Mouse (Mus musculus) embryonic fibroblast, embryonic 13.5 days (primary cell): ENCODE measurements around the gene Adam23. TPM values are rescaled to one million over a fixed set of nuclear protein-coding genes. Genes with fewer than 3 reads are reported as not detected.

Experiments used
- H3K27ac ChIP-seq: 2 replicates; pipeline ENCODE4 v1.5.1; 2012; ENCODE audit warnings: low read length, control low read depth, inconsistent platforms; ENCODE audit not compliant: insufficient read depth
- H3K4me1 ChIP-seq: 2 replicates; pipeline ENCODE4 v1.6.1; 2011; ENCODE audit warnings: low read length; ENCODE audit not compliant: control insufficient read depth, insufficient read depth
- H3K4me3 ChIP-seq: 2 replicates; pipeline ENCODE4 v1.5.1; 2011; ENCODE audit warnings: mild to moderate bottlenecking, control low read depth, low read length; ENCODE audit not compliant: insufficient read depth
- CTCF ChIP-seq: IDR thresholded peaks from 2 replicates; pipeline ENCODE4 v1.5.1; 2011; ENCODE audit warnings: mild to moderate bottlenecking, control low read depth, low read length, moderate library complexity, borderline replicate concordance; ENCODE audit not compliant: insufficient read depth
- POLR2A ChIP-seq: IDR thresholded peaks from 2 replicates; pipeline ENCODE4 v1.6.1; 2011; ENCODE audit warnings: low read depth, mild to moderate bottlenecking, control low read depth, low read length, moderate library complexity
- polyA plus RNA-seq: library from polyadenylated mRNA; stranded (reverse); fragments of >200 nt; gene quantifications from 2 replicates; pipeline ENCODE4 v1.2.4, GENCODE M21; 2011; ENCODE audit warnings: low read depth; ENCODE audit not compliant: missing spikeins, insufficient read length

The Adam23 gene
- polyA plus RNA-seq, 1 experiment: 54.1 TPM

GRCm38 (mm10) chr1:63445149-63445609 is 512 bp upstream of the Adam23 start:
- peak overlapping the region; percentile 42; the same call in 1 of the 2 replicates for H3K4me3 ChIP-seq
- no peaks in the 10 kb centered on the region for H3K4me1 ChIP-seq
- TF ChIP-seq POLR2A: no peak
- no peak overlapping the region for H3K27ac ChIP-seq

GRCm38 (mm10) chr1:63446047-63446704 is 485 bp downstream of the Adam23 start:
- H3K4me1 ChIP-seq: no peaks in the 10 kb centered on the region
- no peak overlapping the region for H3K27ac ChIP-seq
- TF ChIP-seq POLR2A (no peak), CTCF (no peak)
- peak overlapping the region; percentile 42 for H3K4me3 ChIP-seq

- peak overlapping the region; percentile 42 for H3K4me3 ChIP-seq
- TF ChIP-seq CTCF: no peak
- TF ChIP-seq POLR2A: no peak
- H3K27ac ChIP-seq: no peak overlapping the region
- no peaks in the 10 kb centered on the region for H3K4me1 ChIP-seq
These were observed 1.0 kb downstream of the Adam23 start for GRCm38 (mm10) chr1:63446721-63447120.

GRCm38 (mm10) chr1:63450091-63450490 is 4.4 kb downstream of the Adam23 start:
- Histone ChIP-seq H3K27ac (peak overlapping the region; percentile 70), H3K4me3 (no peak overlapping the region), H3K4me1 (no peaks in the 10 kb centered on the region)
- no peak for TF ChIP-seq POLR2A
- TF ChIP-seq CTCF: no peak

GRCm38 (mm10) chr1:63453332-63453887 is 7.7 kb downstream of the Adam23 start:
- TF ChIP-seq POLR2A: no peak
- no peak for TF ChIP-seq CTCF
- no peaks in the 10 kb centered on the region for H3K4me1 ChIP-seq
- H3K4me3 ChIP-seq: no peak overlapping the region
- no peak overlapping the region for H3K27ac ChIP-seq

- no peak overlapping the region for H3K4me3 ChIP-seq
- TF ChIP-seq POLR2A (no peak), CTCF (no peak)
- H3K27ac ChIP-seq: no peak overlapping the region
- H3K4me1 ChIP-seq: no peaks in the 10 kb centered on the region
These were observed 12.3 kb downstream of the Adam23 start for GRCm38 (mm10) chr1:63457801-63458519.

- TF ChIP-seq CTCF: no peak
- no peak for TF ChIP-seq POLR2A
- no peaks in the 10 kb centered on the region for H3K4me1 ChIP-seq
- H3K27ac ChIP-seq: no peak overlapping the region
These were observed 13.5 kb downstream of the Adam23 start for GRCm38 (mm10) chr1:63459151-63459550.

GRCm38 (mm10) chr1:63459926-63460325 is 14.2 kb downstream of the Adam23 start:
- TF ChIP-seq CTCF (no peak), POLR2A (no peak)
- Histone ChIP-seq H3K4me1 (no peaks in the 10 kb centered on the region), H3K27ac (no peak overlapping the region), H3K4me3 (no peak overlapping the region)

More at GRCm38 (mm10) chr1:63459151-63459550, 13.5 kb downstream of the Adam23 start:
- no peak overlapping the region for H3K4me3 ChIP-seq

GRCm38 (mm10) chr1:63464441-63464840 is 18.8 kb downstream of the Adam23 start:
- Histone ChIP-seq H3K4me1 (no peaks in the 10 kb centered on the region), H3K27ac (no peak overlapping the region), H3K4me3 (no peak overlapping the region)
- TF ChIP-seq POLR2A: no peak
- no peak for TF ChIP-seq CTCF

GRCm38 (mm10) chr1:63473272-63473671 is 27.6 kb downstream of the Adam23 start:
- TF ChIP-seq POLR2A (no peak), CTCF (no peak)
- H3K4me1 ChIP-seq: no peaks in the 10 kb centered on the region
- no peak overlapping the region for H3K4me3 ChIP-seq
- no peak overlapping the region for H3K27ac ChIP-seq
